In genomic region chr3:69902787-69903477, GRCm38 (mm10) we compare ENCODE assay signal across 16 mouse cellular contexts. TPM values are rescaled to one million over a fixed set of nuclear protein-coding genes. Genes with fewer than 3 reads are reported as not detected.
DNase-seq lines count a peak whose midpoint lies in the region; ATAC-seq lines count a peak whose summit lies in the region.
"Had no signal": no experiment of that assay in that cellular context is flagged by ENCODE, and none has a peak within 500 bp of the region (broad histone marks: within the 10 kb centered on the region; RNA-seq: fewer than 3 reads in every experiment).

No protein-coding gene starts in this region.

- 0 out of 2 replicates have a peak, but pooled peaks cover 3% of the 10 kb centered on the region for H3K4me1 ChIP-seq in hindbrain, embryonic 14.5 days (replicated peaks; ENCODE audit: control insufficient read depth, insufficient read depth, low read length)
- no peaks in the 10 kb centered on the region for H3K4me1 ChIP-seq in hindbrain, embryonic 11.5 days (replicated peaks; ENCODE audit: control insufficient read depth, insufficient read depth, low read length)
- no peaks in the 10 kb centered on the region for H3K4me1 ChIP-seq in liver, embryonic 11.5 days (replicated peaks; ENCODE audit: control insufficient read depth, insufficient read depth, low read length)
- H3K4me1 ChIP-seq: midbrain, embryonic 12.5 days had no signal

- DNase-seq in cerebellum, adult 8-10 months = no peak
- DNase-seq in hindbrain, embryonic 14.5 days (ENCODE audit: low spot score) = peak; percentile 23
- DNase-seq in hindbrain, embryonic 11.5 days (ENCODE audit: low spot score) = no peak
- DNase-seq in ES-CJ7 (ENCODE audit: low read depth, low spot score) = peak; percentile 0
- peak; percentile 29 for DNase-seq in cerebellum, adult 9-10 months
- DNase-seq in liver, embryonic 11.5 days (ENCODE audit: low spot score) = no peak
- DNase-seq: B cell, adult 2 months; gastrocnemius, postnatal 36 days; kidney, adult 11 months; kidney, postnatal 4 days; liver had no signal

- no peak overlapping the region for H3K4me3 ChIP-seq in hindbrain, embryonic 14.5 days (replicated peaks; ENCODE audit: low read length)
- H3K4me3 ChIP-seq in hindbrain, embryonic 11.5 days (ENCODE audit: low read depth, low read length) = no peak overlapping the region
- no peak overlapping the region for H3K4me3 ChIP-seq in liver, embryonic 11.5 days (ENCODE audit: low read depth, low read length)
- H3K4me3 ChIP-seq: midbrain, embryonic 12.5 days had no signal

- no peaks in the 10 kb centered on the region for H3K9me3 ChIP-seq in hindbrain, embryonic 14.5 days (ENCODE audit: control insufficient read depth, low read length)
- no peaks in the 10 kb centered on the region for H3K9me3 ChIP-seq in hindbrain, embryonic 11.5 days (ENCODE audit: control insufficient read depth, low read length)
- no peaks in the 10 kb centered on the region for H3K9me3 ChIP-seq in liver, embryonic 11.5 days (ENCODE audit: control insufficient read depth, low read length)
- H3K9me3 ChIP-seq: G1E; midbrain, embryonic 12.5 days had no signal

- H3K9ac ChIP-seq in hindbrain, embryonic 14.5 days = no peak overlapping the region
- H3K9ac ChIP-seq in hindbrain, embryonic 11.5 days (ENCODE audit: low read depth, low read length) = no peak overlapping the region
- no peak overlapping the region for H3K9ac ChIP-seq in liver, embryonic 11.5 days (ENCODE audit: low read depth, low read length)
- H3K9ac ChIP-seq: midbrain, embryonic 12.5 days had no signal

- H3K36me3 ChIP-seq in hindbrain, embryonic 14.5 days (replicated peaks; ENCODE audit: control insufficient read depth, insufficient read depth) = no peaks in the 10 kb centered on the region
- no peaks in the 10 kb centered on the region for H3K36me3 ChIP-seq in hindbrain, embryonic 11.5 days (ENCODE audit: control insufficient read depth, insufficient read depth, low read length)
- no peaks in the 10 kb centered on the region for H3K36me3 ChIP-seq in liver, embryonic 11.5 days (ENCODE audit: control insufficient read depth, insufficient read depth, low read length)
- H3K36me3 ChIP-seq: G1E; midbrain, embryonic 12.5 days had no signal

- no peaks in the 10 kb centered on the region for H3K27me3 ChIP-seq in hindbrain, embryonic 14.5 days (ENCODE audit: control insufficient read depth, insufficient read depth, low read length)
- no peaks in the 10 kb centered on the region for H3K27me3 ChIP-seq in hindbrain, embryonic 11.5 days (ENCODE audit: control insufficient read depth, insufficient read depth, low read length)
- H3K27me3 ChIP-seq in liver, embryonic 11.5 days (replicated peaks; ENCODE audit: control insufficient read depth, insufficient read depth, low read length) = no peaks in the 10 kb centered on the region
- H3K27me3 ChIP-seq: midbrain, embryonic 12.5 days had no signal

- H3K27ac ChIP-seq in hindbrain, embryonic 14.5 days = no peak overlapping the region
- H3K27ac ChIP-seq in hindbrain, embryonic 11.5 days (ENCODE audit: low read depth, low read length) = no peak overlapping the region
- no peak overlapping the region for H3K27ac ChIP-seq in liver, embryonic 11.5 days (ENCODE audit: low read depth, low read length)
- H3K27ac ChIP-seq: midbrain, embryonic 12.5 days had no signal

- WGBS in hindbrain, embryonic 14.5 days = 78% methylated on average over 9 of the region's 9 CpGs
- WGBS in hindbrain, embryonic 11.5 days = 86% methylated on average over 9 of the region's 9 CpGs
- 84% methylated on average over 9 of the region's 9 CpGs for WGBS in liver, embryonic 11.5 days

- ATAC-seq in cerebellum, adult (ENCODE audit: insufficient number of reproducible peaks, low FRiP score, low TSS enrichment) = peak; percentile 71; the same call in 1 of the 2 replicates
- peak; percentile 32; the same call in 1 of the 2 replicates for ATAC-seq in hindbrain, embryonic 14.5 days (ENCODE audit: low FRiP score)
- no peak for ATAC-seq in hindbrain, embryonic 11.5 days (ENCODE audit: low FRiP score)
- ATAC-seq in erythroid progenitor cell, adult 5-6 weeks (replicated peaks; ENCODE audit: low FRiP score, poor library complexity, severe bottlenecking) = no peak
- no peak for ATAC-seq in liver, embryonic 11.5 days (replicated peaks; ENCODE audit: low FRiP score)
- ATAC-seq: lung, postnatal 0 days had no signal

- H3K4me2 ChIP-seq in hindbrain, embryonic 14.5 days (replicated peaks) = no peak overlapping the region
- H3K4me2 ChIP-seq in hindbrain, embryonic 11.5 days (replicated peaks; ENCODE audit: low read depth, low read length) = no peak overlapping the region
- no peak overlapping the region for H3K4me2 ChIP-seq in liver, embryonic 11.5 days
- H3K4me2 ChIP-seq: midbrain, embryonic 12.5 days had no signal

RNA-seq across cellular contexts. Expression of gene Sptssb, which starts 43.2 kb away (rescaled TPM):
- 0.37 and 0.67 TPM in 2 replicates for polyA plus RNA-seq in hindbrain, embryonic 14.5 days (2014; fragmentation: Nextera tagmentation; extraction: Ambion mirVana)
- polyA plus RNA-seq in hindbrain, embryonic 11.5 days (2014; fragmentation: Nextera tagmentation; extraction: Ambion mirVana) = 0.11 TPM in 1 of 2 replicates, not detected in the other
- total RNA-seq in erythroid progenitor cell, adult 5-6 weeks (2015; ENCODE audit: low replicate concordance) = not detected in 2 replicates
- total RNA-seq in erythroid progenitor cell, adult 5-6 weeks (2017; ENCODE audit: low replicate concordance) = not detected in 2 replicates
- polyA plus RNA-seq in liver, embryonic 11.5 days (2014; fragmentation: Nextera tagmentation; extraction: Ambion mirVana) = 4.3 and 5.4 TPM in 2 replicates
- total RNA-seq: G1E; gastrocnemius, postnatal 36 days had no signal
- polyA plus RNA-seq: G1E had no signal

Comparison
In these comparisons a context has a peak if more than half of its experiments do, and no peak if none do; other contexts are left out.
1. ATAC-seq: peak in cerebellum, adult (single experiment) and hindbrain, embryonic 14.5 days (single experiment); none in hindbrain, embryonic 11.5 days (single experiment), erythroid progenitor cell, adult 5-6 weeks (single experiment) and liver, embryonic 11.5 days (single experiment).
2. DNase-seq: peak in hindbrain, embryonic 14.5 days (single experiment), ES-CJ7 (single experiment) and cerebellum, adult 9-10 months (single experiment); none in cerebellum, adult 8-10 months (single experiment), hindbrain, embryonic 11.5 days (single experiment) and liver, embryonic 11.5 days (single experiment).